Mouse (Mus musculus) MEL (cell line): ENCODE measurements at regions not wholly inside any gene's neighbourhood (a gene's known extent, or its start where the extent isn't known, plus 50 kb on each side); places are given as distances from the start of the nearest gene placed in this dataset.

Experiments
- DNase-seq: peaks from one replicate; pipeline ENCODE4 v3.0.0; 2011; ENCODE audit warnings: low read depth, low spot score
- H3K27ac ChIP-seq: 2 replicates; pipeline ENCODE4 v1.5.1; 2012; ENCODE audit warnings: low read depth, mild to moderate bottlenecking, control low read depth, low read length, moderate library complexity; ENCODE audit not compliant: control insufficient read depth
- H3K27me3 ChIP-seq, 2 experiments: fragments of 150-350 bp in 1 of 2; sonication (generic) in 1 of 2; 2 replicates each; pipeline ENCODE4 v1.6.1; 2012; ENCODE audit warnings: low read length in 2 of 2, mild to moderate bottlenecking in 2 of 2, improper control_type of control experiment in 1 of 2, moderate library complexity in 1 of 2; ENCODE audit not compliant: insufficient read depth in 2 of 2, control insufficient read depth in 1 of 2
- H3K36me3 ChIP-seq, 2 experiments: 2 replicates each; pipeline ENCODE4 v1.6.1; 2012 to 2014; ENCODE audit warnings: low read length in 2 of 2, improper control_type of control experiment in 1 of 2, inconsistent platforms in 1 of 2, mild to moderate bottlenecking in 1 of 2; ENCODE audit not compliant: insufficient read depth in 2 of 2, control insufficient read depth in 1 of 2
- H3K4me1 ChIP-seq, 2 experiments: fragments of 150-350 bp in 1 of 2; sonication (generic) in 1 of 2; 2 replicates each; pipeline ENCODE4 v1.6.1; 2012; ENCODE audit warnings: low read length in 2 of 2, improper control_type of control experiment in 1 of 2, mild to moderate bottlenecking in 1 of 2; ENCODE audit not compliant: insufficient read depth in 2 of 2, control insufficient read depth in 1 of 2
- H3K4me3 ChIP-seq, 2 experiments: fragments of 150-350 bp in 1 of 2; sonication (generic) in 1 of 2; 2 replicates each; pipeline ENCODE4 v1.5.1; 2012; ENCODE audit warnings: low read depth in 2 of 2, low read length in 2 of 2, mild to moderate bottlenecking in 2 of 2, moderate library complexity in 2 of 2, control low read depth in 1 of 2, improper control_type of control experiment in 1 of 2; ENCODE audit not compliant: control insufficient read depth in 1 of 2, insufficient read depth in 1 of 2
- H3K79me2 ChIP-seq: 2 replicates; pipeline ENCODE4 v1.6.1; 2012; ENCODE audit warnings: mild to moderate bottlenecking, low read length, moderate library complexity; ENCODE audit not compliant: control insufficient read depth, poor library complexity, insufficient read depth
- H3K9ac ChIP-seq: 2 replicates; pipeline ENCODE4 v1.6.1; 2012; ENCODE audit warnings: low read depth, mild to moderate bottlenecking, control low read depth, low read length, moderate library complexity; ENCODE audit not compliant: control insufficient read depth, poor library complexity, severe bottlenecking
- H3K9me3 ChIP-seq: fragments of 150-350 bp; sonication (generic); replicated peaks from 2 replicates; pipeline ENCODE4 v1.6.1; 2012; ENCODE audit warnings: mild to moderate bottlenecking, low read length, improper control_type of control experiment, moderate library complexity; ENCODE audit not compliant: insufficient read depth
- CTCF ChIP-seq, 3 experiments: IDR thresholded peaks in 2 of 3; conservative IDR thresholded peaks in 1 of 3; 2 replicates each; pipeline ENCODE4 v1.5.1; 2011 to 2012; ENCODE audit warnings: low read length in 3 of 3, low read depth in 2 of 3, mild to moderate bottlenecking in 2 of 3, improper control_type of control experiment in 1 of 3, inconsistent platforms in 1 of 3, mixed read lengths in 1 of 3, moderate library complexity in 1 of 3; ENCODE audit not compliant: control insufficient read depth in 1 of 3, insufficient read depth in 1 of 3, poor library complexity in 1 of 3, severe bottlenecking in 1 of 3
- ETS1 ChIP-seq: IDR thresholded peaks from 2 replicates; pipeline ENCODE4 v1.6.1; 2012; ENCODE audit warnings: low read depth, mild to moderate bottlenecking, inconsistent platforms, low read length, improper control_type of control experiment, moderate library complexity
- GABPA ChIP-seq: IDR thresholded peaks from 2 replicates; pipeline ENCODE4 v1.6.1; 2012; ENCODE audit warnings: low read depth, mild to moderate bottlenecking, inconsistent platforms, low read length, improper control_type of control experiment, moderate library complexity
- MAFK ChIP-seq: IDR thresholded peaks from 2 replicates; pipeline ENCODE4 v1.6.1; 2011; ENCODE audit warnings: low read depth, mild to moderate bottlenecking, low read length, improper control_type of control experiment, borderline replicate concordance
- MAX ChIP-seq: IDR thresholded peaks from 2 replicates; pipeline ENCODE4 v1.6.1; 2011; ENCODE audit warnings: low read length, improper control_type of control experiment
- MEF2A ChIP-seq: IDR thresholded peaks from 2 replicates; pipeline ENCODE4 v1.6.1; 2014; ENCODE audit warnings: low read depth, mild to moderate bottlenecking, inconsistent platforms, low read length, improper control_type of control experiment; ENCODE audit not compliant: poor library complexity, insufficient replicate concordance, severe bottlenecking; ENCODE audit errors: extremely low read depth
- MYC ChIP-seq: IDR thresholded peaks from 2 replicates; pipeline ENCODE4 v1.6.1; 2011; ENCODE audit warnings: low read depth, mild to moderate bottlenecking, low read length, improper control_type of control experiment, moderate library complexity
- NRF1 ChIP-seq: IDR thresholded peaks from 2 replicates; pipeline ENCODE4 v1.6.1; 2014; ENCODE audit warnings: low read depth, mild to moderate bottlenecking, inconsistent platforms, low read length, improper control_type of control experiment, moderate library complexity; ENCODE audit not compliant: poor library complexity, insufficient read depth, severe bottlenecking
- POLR2AphosphoS5 ChIP-seq: IDR thresholded peaks from 2 replicates; pipeline ENCODE4 v1.6.1; 2012; ENCODE audit warnings: low read depth, borderline replicate concordance, mild to moderate bottlenecking, inconsistent platforms, low read length, moderate library complexity, mixed read lengths
- RAD21 ChIP-seq: IDR thresholded peaks from 2 replicates; pipeline ENCODE4 v1.6.1; 2011; ENCODE audit warnings: mild to moderate bottlenecking, low read depth, low read length, improper control_type of control experiment
- SIN3A ChIP-seq: IDR thresholded peaks from 2 replicates; pipeline ENCODE4 v1.6.1; 2012; ENCODE audit warnings: low read length, improper control_type of control experiment, inconsistent platforms
- TBP ChIP-seq: IDR thresholded peaks from 2 replicates; pipeline ENCODE4 v1.8.0; 2011; ENCODE audit warnings: low read depth, low read length, improper control_type of control experiment
- UBTF ChIP-seq: IDR thresholded peaks from 2 replicates; pipeline ENCODE4 v1.6.1; 2012; ENCODE audit warnings: low read depth, mild to moderate bottlenecking, inconsistent platforms, low read length, improper control_type of control experiment, moderate library complexity, borderline replicate concordance; ENCODE audit not compliant: insufficient read depth
- USF1 ChIP-seq: IDR thresholded peaks from 2 replicates; pipeline ENCODE4 v1.6.1; 2014; ENCODE audit warnings: low read depth, mild to moderate bottlenecking, inconsistent platforms, low read length, improper control_type of control experiment, moderate library complexity
- ZC3H11A ChIP-seq: IDR thresholded peaks from 2 replicates; pipeline ENCODE4 v1.6.1; 2012; ENCODE audit warnings: low read depth, mild to moderate bottlenecking, inconsistent platforms, low read length, improper control_type of control experiment
- ZNF384 ChIP-seq: IDR thresholded peaks from 2 replicates; pipeline ENCODE4 v1.6.1; 2012; ENCODE audit warnings: low read depth, mild to moderate bottlenecking, inconsistent platforms, low read length, improper control_type of control experiment

GRCm38 (mm10) chr2:179128018-179128417 is 314.2 kb upstream of the Cdh4 start:
- Histone ChIP-seq H3K9me3 (no peaks in the 10 kb centered on the region), H3K4me1 (no peaks in the 10 kb centered on the region), H3K4me3 (no peak overlapping the region), H3K27ac (no peak overlapping the region), H3K79me2 (no peaks in the 10 kb centered on the region), H3K27me3 (no peaks in the 10 kb centered on the region), H3K9ac (no peak overlapping the region), H3K36me3 (no peaks in the 10 kb centered on the region)
- DNase-seq: no peak
- TF ChIP-seq MAFK: no peak
- TF ChIP-seq ZC3H11A: no peak
- TF ChIP-seq NRF1: no peak
- no peak for TF ChIP-seq TBP
- no peak for TF ChIP-seq UBTF
- no peak for TF ChIP-seq MEF2A
- TF ChIP-seq ZNF384: no peak
- TF ChIP-seq GABPA: no peak
- no peak for TF ChIP-seq USF1
- no peak for TF ChIP-seq POLR2AphosphoS5
- TF ChIP-seq RAD21: no peak

GRCm38 (mm10) chr2:179128432-179128831 is 313.8 kb upstream of the Cdh4 start:
- no peaks in the 10 kb centered on the region for H3K4me1 ChIP-seq
- H3K79me2 ChIP-seq: no peaks in the 10 kb centered on the region
- no peaks in the 10 kb centered on the region for H3K27me3 ChIP-seq
- no peaks in the 10 kb centered on the region for H3K9me3 ChIP-seq
- DNase-seq: no peak
- H3K9ac ChIP-seq: no peak overlapping the region
- no peak overlapping the region for H3K4me3 ChIP-seq
- H3K27ac ChIP-seq: no peak overlapping the region
- H3K36me3 ChIP-seq: no peaks in the 10 kb centered on the region
- TF ChIP-seq ZC3H11A: no peak
- TF ChIP-seq CTCF (IDR thresholded peaks at IDR 0.05 in 2 of 3, conservative IDR thresholded peaks at IDR 0.05 in 1 of 3; ENCODE audit: control insufficient read depth in 1 of 3, insufficient read depth in 1 of 3, low read depth in 2 of 3, low read length in 3 of 3, poor library complexity in 1 of 3, severe bottlenecking in 1 of 3): no peak
- no peak for TF ChIP-seq GABPA
- no peak for TF ChIP-seq MYC
- TF ChIP-seq MAFK: no peak
- TF ChIP-seq TBP: no peak
- TF ChIP-seq ETS1: no peak
- no peak for TF ChIP-seq MAX
- no peak for TF ChIP-seq UBTF
- no peak for TF ChIP-seq SIN3A
